Mouse (Mus musculus) CH12.LX (cell line): Measurements from ENCODE around the gene Tsen2. TPM values are rescaled to one million over a fixed set of nuclear protein-coding genes. Genes with fewer than 3 reads are reported as not detected.

Source experiments
- DNase-seq: peaks from one replicate; pipeline ENCODE4 v3.0.0-alpha.2; 2013; ENCODE audit errors: extremely low read depth
- H3K27ac ChIP-seq: 2 replicates; pipeline ENCODE4 v1.5.1; 2012; ENCODE audit warnings: low read depth, mild to moderate bottlenecking, control low read depth, moderate library complexity; ENCODE audit not compliant: insufficient read depth
- H3K27me3 ChIP-seq: replicated peaks from 2 replicates; pipeline ENCODE3; 2012; ENCODE audit warnings: inconsistent platforms
- H3K36me3 ChIP-seq, 2 experiments: replicated peaks in 1 of 2; 2 replicates each; pipeline versions ENCODE3 to v1.6.1; 2012; ENCODE audit warnings: inconsistent platforms in 1 of 2, low read length in 1 of 2, mild to moderate bottlenecking in 1 of 2, mixed read lengths in 1 of 2, moderate library complexity in 1 of 2; ENCODE audit not compliant: control insufficient read depth in 1 of 2, insufficient read depth in 1 of 2
- H3K4me1 ChIP-seq, 2 experiments: 2 replicates each; pipeline ENCODE4 v1.6.1; 2012; ENCODE audit warnings: inconsistent platforms in 1 of 2, moderate library complexity in 1 of 2; ENCODE audit not compliant: insufficient read depth in 2 of 2, control insufficient read depth in 1 of 2
- H3K4me2 ChIP-seq: 2 replicates; pipeline ENCODE4 v1.6.1; 2012; ENCODE audit warnings: low read depth, mild to moderate bottlenecking, control low read depth; ENCODE audit not compliant: poor library complexity, insufficient read depth, severe bottlenecking
- H3K4me3 ChIP-seq, 3 experiments: fragments of 150-350 bp in 1 of 3; sonication (generic) in 1 of 3; replicated peaks in 1 of 3; 2 replicates each; pipeline versions ENCODE3 to v1.5.1; 2011 to 2012; ENCODE audit warnings: low read depth in 2 of 3, low read length in 2 of 3, mild to moderate bottlenecking in 2 of 3, moderate library complexity in 2 of 3, control low read depth in 1 of 3, improper control_type of control experiment in 1 of 3, inconsistent platforms in 1 of 3, mixed read lengths in 1 of 3; ENCODE audit not compliant: poor library complexity in 1 of 3
- H3K79me2 ChIP-seq: replicated peaks from 2 replicates; pipeline ENCODE4 v1.6.1; 2012; ENCODE audit warnings: mild to moderate bottlenecking, moderate library complexity; ENCODE audit not compliant: control insufficient read depth, poor library complexity, insufficient read depth, severe bottlenecking; ENCODE audit errors: extremely low read depth
- H3K9ac ChIP-seq: 2 replicates; pipeline ENCODE4 v1.6.1; 2012; ENCODE audit warnings: low read depth, mild to moderate bottlenecking, control low read depth, moderate library complexity; ENCODE audit not compliant: insufficient read depth
- H3K9me3 ChIP-seq: replicated peaks from 2 replicates; pipeline ENCODE3; 2012; ENCODE audit warnings: low read length, inconsistent platforms, mixed read lengths
- CHD1 ChIP-seq: IDR thresholded peaks from 2 replicates; pipeline ENCODE4 v1.6.1; 2012; ENCODE audit warnings: low read depth, low read length, improper control_type of control experiment, inconsistent platforms
- E2F4 ChIP-seq: IDR thresholded peaks from 2 replicates; pipeline ENCODE4 v1.6.1; 2011; ENCODE audit warnings: low read depth, low read length, improper control_type of control experiment; ENCODE audit not compliant: insufficient replicate concordance
- ELF1 ChIP-seq: IDR thresholded peaks from 2 replicates; pipeline ENCODE4 v1.6.1; 2014; ENCODE audit warnings: low read depth, mild to moderate bottlenecking, inconsistent platforms, low read length, improper control_type of control experiment
- ETS1 ChIP-seq: conservative IDR thresholded peaks from 2 replicates; pipeline ENCODE4 v1.6.1; 2012; ENCODE audit warnings: low read depth, mild to moderate bottlenecking, inconsistent platforms, low read length, improper control_type of control experiment, moderate library complexity
- GABPA ChIP-seq: IDR thresholded peaks from 2 replicates; pipeline ENCODE4 v1.6.1; 2012; ENCODE audit warnings: low read depth, low read length, improper control_type of control experiment, inconsistent platforms; ENCODE audit not compliant: insufficient replicate concordance
- HCFC1 ChIP-seq: IDR thresholded peaks from 2 replicates; pipeline ENCODE4 v1.6.1; 2012; ENCODE audit warnings: low read depth, mild to moderate bottlenecking, inconsistent platforms, low read length, improper control_type of control experiment
- JUN ChIP-seq: IDR thresholded peaks from 2 replicates; pipeline ENCODE4 v1.6.1; 2011; ENCODE audit warnings: low read depth, mild to moderate bottlenecking, low read length, improper control_type of control experiment, moderate library complexity; ENCODE audit not compliant: insufficient read depth
- JUND ChIP-seq: conservative IDR thresholded peaks from 2 replicates; pipeline ENCODE4 v1.6.1; 2011; ENCODE audit warnings: low read depth, low read length, improper control_type of control experiment
- MAX ChIP-seq: IDR thresholded peaks from 2 replicates; pipeline ENCODE4 v1.6.1; 2011; ENCODE audit warnings: low read length, improper control_type of control experiment
- MAZ ChIP-seq: IDR thresholded peaks from 2 replicates; pipeline ENCODE4 v1.6.1; 2012; ENCODE audit warnings: low read depth, mild to moderate bottlenecking, inconsistent platforms, low read length, improper control_type of control experiment, moderate library complexity
- MXI1 ChIP-seq: IDR thresholded peaks from 2 replicates; pipeline ENCODE4 v1.6.1; 2011; ENCODE audit warnings: mild to moderate bottlenecking, low read depth, low read length, improper control_type of control experiment
- MYC ChIP-seq: IDR thresholded peaks from 2 replicates; pipeline ENCODE4 v1.6.1; 2011; ENCODE audit warnings: low read depth, mild to moderate bottlenecking, improper control_type of control experiment, low read length
- NRF1 ChIP-seq: IDR thresholded peaks from 2 replicates; pipeline ENCODE4 v1.6.1; 2014; ENCODE audit warnings: low read depth, mild to moderate bottlenecking, inconsistent platforms, low read length, improper control_type of control experiment, moderate library complexity
- POLR2A ChIP-seq: IDR thresholded peaks from 2 replicates; pipeline ENCODE4 v1.6.1; 2011; ENCODE audit warnings: low read depth, mild to moderate bottlenecking, improper control_type of control experiment, low read length
- POLR2AphosphoS2 ChIP-seq: IDR thresholded peaks from 2 replicates; pipeline ENCODE4 v1.6.1; 2011; ENCODE audit warnings: low read depth, low read length, improper control_type of control experiment
- RCOR1 ChIP-seq: conservative IDR thresholded peaks from 2 replicates; pipeline ENCODE4 v1.6.1; 2012; ENCODE audit warnings: low read depth, mild to moderate bottlenecking, inconsistent platforms, low read length, improper control_type of control experiment
- SIN3A ChIP-seq: IDR thresholded peaks from 2 replicates; pipeline ENCODE4 v1.6.1; 2012; ENCODE audit warnings: low read length, improper control_type of control experiment, inconsistent platforms
- USF1 ChIP-seq: IDR thresholded peaks from 2 replicates; pipeline ENCODE4 v1.6.1; 2014; ENCODE audit warnings: low read depth, mild to moderate bottlenecking, inconsistent platforms, low read length, improper control_type of control experiment
- ZC3H11A ChIP-seq: IDR thresholded peaks from 2 replicates; pipeline ENCODE4 v1.6.1; 2012; ENCODE audit warnings: low read depth, mild to moderate bottlenecking, inconsistent platforms, low read length, improper control_type of control experiment
- ZKSCAN1 ChIP-seq: IDR thresholded peaks from 2 replicates; pipeline ENCODE4 v1.6.1; 2012; ENCODE audit warnings: low read depth, inconsistent platforms, low read length, improper control_type of control experiment, borderline replicate concordance
- ZNF384 ChIP-seq: IDR thresholded peaks from 2 replicates; pipeline ENCODE4 v1.6.1; 2012; ENCODE audit warnings: low read depth, low read length, improper control_type of control experiment, inconsistent platforms
- dilution Hi-C: fragments of 300-500 bp; cut with MboI; formaldehyde crosslinking; loops from 2 replicates; pipeline ENCODE4 v1.14.3; 2020; ENCODE audit warnings: low sequenced_read_pairs; ENCODE audit not compliant: extremely low pct_unique_long_range_greater_than_20kb, extremely low pct_ligation_motif_present
- in situ Hi-C: fragments of 300-500 bp; cut with MboI; formaldehyde crosslinking; loops from 3 replicates; pipeline ENCODE4 v1.14.3; 2019; ENCODE audit warnings: low sequenced_read_pairs, low pct_ligation_motif_present, low pct_unique_long_range_greater_than_20kb, mixed read lengths
- polyA plus RNA-seq: library from polyadenylated mRNA; unstranded; fragments of >175 nt; gene quantifications from 2 replicates; pipeline ENCODE4 v1.2.1, GENCODE M21; 2012; ENCODE audit warnings: low read depth; ENCODE audit not compliant: insufficient read length
- total RNA-seq, 2 experiments: library from RNA; depleted of rRNA; stranded (reverse); fragments of 300-350 nt in 1 of 2; fragments of >200 nt in 1 of 2; gene quantifications; 2 replicates each; pipeline ENCODE4 v1.2.3; 2012 to 2014

Gene Tsen2
- total and polyA plus RNA-seq, 3 experiments: 17.2 to 30.1 (median 20.4) TPM

DNA sequence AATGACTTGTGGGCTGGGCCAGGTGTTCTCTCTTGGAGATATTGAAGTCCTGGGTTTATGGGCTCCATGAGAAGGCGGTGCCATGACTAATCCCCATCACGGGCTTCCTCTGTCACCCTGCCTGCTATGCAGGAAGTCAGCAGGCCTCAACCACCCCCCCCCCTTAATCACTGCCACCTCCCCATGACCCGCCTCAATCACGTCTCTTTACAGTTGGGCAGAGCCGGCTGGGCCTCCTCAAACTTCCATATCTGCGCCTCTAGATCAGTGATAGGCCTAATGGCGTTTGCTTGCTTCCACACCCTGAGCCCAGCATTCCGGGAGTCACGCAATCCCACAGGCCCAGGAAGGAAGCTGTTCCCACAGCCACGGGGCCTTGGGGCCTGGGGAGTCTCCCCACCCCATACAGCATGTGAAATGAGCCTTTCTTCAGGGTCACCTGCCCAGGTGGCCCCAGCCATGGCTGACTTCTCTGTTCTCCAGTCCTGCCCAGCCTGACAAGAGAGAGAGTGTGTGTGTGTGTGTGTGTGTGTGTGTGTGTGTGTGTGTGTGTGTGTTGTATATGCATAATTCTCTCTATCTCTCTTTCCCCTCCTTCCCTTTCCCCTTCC, 40.8 kb upstream of the Tsen2 start:
- Histone ChIP-seq H3K9ac (no peak overlapping the region), H3K4me1 (peaks cover 9 to 21% of the 10 kb centered on the region in 2 experiments; a peak in 3 of 4 replicates), H3K27me3 (no peaks in the 10 kb centered on the region), H3K4me3 (no peak overlapping the region), H3K79me2 (no peaks in the 10 kb centered on the region), H3K36me3 (no peaks in the 10 kb centered on the region), H3K9me3 (peaks cover 4% of the 10 kb centered on the region), H3K27ac (no peak overlapping the region), H3K4me2 (no peak overlapping the region)
- in situ Hi-C loops: no loop called here
- dilution Hi-C loops: no loop called here
- no peak for TF ChIP-seq ZNF384
- TF ChIP-seq USF1: no peak
- TF ChIP-seq ETS1: no peak
- no peak for TF ChIP-seq GABPA
- no peak for TF ChIP-seq ZC3H11A
- no peak for TF ChIP-seq CHD1
- TF ChIP-seq MAZ: no peak
- no peak for TF ChIP-seq POLR2A
- TF ChIP-seq MXI1: no peak
- DNase-seq: no peak

DNA sequence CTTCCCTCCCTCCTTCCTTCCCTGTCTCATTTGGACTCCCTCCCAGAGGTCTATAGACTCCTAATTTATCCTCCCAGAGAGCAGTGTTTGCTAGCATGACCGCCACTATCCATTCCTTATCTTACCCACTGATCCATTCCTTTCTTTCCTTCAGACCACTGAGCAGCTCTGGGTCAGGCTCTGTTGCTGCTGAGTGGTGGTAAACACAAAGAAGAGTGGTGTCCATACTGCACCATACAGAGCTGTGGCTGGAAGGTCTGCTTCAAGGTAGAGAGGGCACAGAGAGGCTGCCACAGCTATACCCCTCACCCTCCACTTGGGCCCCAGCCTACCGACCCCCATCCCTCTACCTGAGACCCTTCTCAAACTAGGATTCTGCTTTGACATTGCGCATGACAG, 40.3 kb upstream of the Tsen2 start:
- dilution Hi-C loops: no loop called here
- H3K4me2 ChIP-seq: no peak overlapping the region
- no peaks in the 10 kb centered on the region for H3K27me3 ChIP-seq
- H3K79me2 ChIP-seq: no peaks in the 10 kb centered on the region
- TF ChIP-seq SIN3A: no peak
- no peak for TF ChIP-seq ZKSCAN1
- no peak for TF ChIP-seq ETS1
- no peak for TF ChIP-seq NRF1
- TF ChIP-seq JUN: no peak
- TF ChIP-seq ELF1: no peak
- TF ChIP-seq JUND: no peak
- no peak for TF ChIP-seq USF1
- TF ChIP-seq POLR2AphosphoS2: no peak
- TF ChIP-seq POLR2A: no peak
- TF ChIP-seq E2F4: no peak
- TF ChIP-seq ZC3H11A: no peak
- TF ChIP-seq MXI1: no peak
- TF ChIP-seq HCFC1: no peak
- TF ChIP-seq RCOR1: no peak
- TF ChIP-seq MAX: no peak
- no peak for TF ChIP-seq MYC
- H3K36me3 ChIP-seq: no peaks in the 10 kb centered on the region
- H3K4me1 ChIP-seq: peaks cover 9 to 21% of the 10 kb centered on the region in 2 experiments; a peak in 3 of 4 replicates
- H3K9ac ChIP-seq: no peak overlapping the region
- H3K9me3 ChIP-seq: peaks cover 7% of the 10 kb centered on the region
- DNase-seq: no peak
- in situ Hi-C loops: no loop called here
- no peak overlapping the region for H3K4me3 ChIP-seq
- H3K27ac ChIP-seq: no peak overlapping the region
